Mouse (Mus musculus) naive thymus-derived CD4-positive, alpha-beta T cell, adult 2 months (primary cell): ENCODE measurements around the gene Defb41.
"Not testable (repeated sequence)": the region's sequence is repeated elsewhere in the genome, so short reads cannot be mapped to it uniquely, and the experiment has no call there.

Experiments
- DNase-seq: peaks from one replicate; pipeline ENCODE4 v3.0.0-alpha.2; 2011; ENCODE audit warnings: low read depth

The Defb41 gene

DNA sequence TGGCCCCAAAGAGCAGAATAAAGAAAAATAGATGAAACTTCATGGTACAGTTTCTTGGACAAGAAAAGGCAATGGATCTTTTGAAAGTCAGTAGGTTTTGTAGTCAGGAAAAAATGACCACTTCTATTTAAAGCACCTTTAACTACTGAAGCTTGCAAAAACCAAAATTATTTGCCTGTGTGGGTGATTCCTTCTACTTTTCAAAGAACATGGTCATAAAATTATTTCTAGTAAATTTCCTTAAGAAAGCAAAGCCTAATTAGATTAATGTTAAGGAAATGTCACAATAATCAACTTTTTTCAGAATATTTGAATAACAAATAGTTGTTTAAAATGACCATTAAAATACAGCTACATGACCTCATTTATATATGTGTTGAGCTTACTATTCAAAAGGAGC, at the start of gene Defb41:
Gene Defb41 (minus strand): TSS at position 101 of the 400 bp plus-strand sequence.
- DNase-seq, result no peak

DNA sequence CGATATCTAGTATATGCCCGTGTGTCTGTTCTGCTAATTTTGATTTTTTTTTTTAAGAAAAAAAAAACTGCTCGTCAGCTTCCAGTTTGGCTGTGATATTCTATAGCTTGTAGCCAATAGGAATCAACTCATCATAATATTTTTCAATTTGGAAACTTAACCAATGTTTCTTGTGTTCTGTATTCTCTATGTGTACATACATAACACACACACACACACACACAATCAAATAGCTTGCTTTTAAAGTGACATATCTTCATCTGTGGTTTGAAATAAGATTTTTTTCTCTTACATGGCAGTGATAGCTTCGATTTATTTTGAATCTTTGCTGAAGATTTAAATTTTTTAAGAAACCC, 43.5 kb upstream of the Defb41 start:
- no peak for DNase-seq

GRCm38 (mm10) chr1:18307545-18308473, 42.9 kb upstream of the Defb41 start:
- DNase-seq, result no peak

- no peak for DNase-seq
These were observed 27.6 kb upstream of the Defb41 start for GRCm38 (mm10) chr1:18292515-18292914.

DNA sequence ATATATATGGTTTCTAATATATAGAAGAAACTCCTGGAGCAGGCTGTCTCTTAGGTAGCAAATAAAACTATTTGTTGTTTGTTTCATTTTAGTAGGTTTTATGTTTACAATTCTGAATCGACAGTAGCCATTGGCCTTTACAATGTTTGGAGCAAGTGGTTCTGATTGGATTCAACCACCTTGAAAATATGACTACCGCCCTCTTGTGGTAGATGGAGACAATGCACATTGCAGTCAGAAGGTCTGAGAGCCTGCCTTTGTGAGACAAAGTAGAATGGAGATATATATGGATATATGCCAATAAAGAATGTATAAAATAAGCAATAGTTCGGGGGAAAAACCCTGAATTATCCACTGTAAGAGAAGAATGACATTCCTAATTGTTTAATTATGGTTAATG, 23.9 kb upstream of the Defb41 start:
- DNase-seq, result no peak

- DNase-seq, result no peak
These were observed 22.4 kb upstream of the Defb41 start for GRCm38 (mm10) chr1:18287371-18287770.

DNA sequence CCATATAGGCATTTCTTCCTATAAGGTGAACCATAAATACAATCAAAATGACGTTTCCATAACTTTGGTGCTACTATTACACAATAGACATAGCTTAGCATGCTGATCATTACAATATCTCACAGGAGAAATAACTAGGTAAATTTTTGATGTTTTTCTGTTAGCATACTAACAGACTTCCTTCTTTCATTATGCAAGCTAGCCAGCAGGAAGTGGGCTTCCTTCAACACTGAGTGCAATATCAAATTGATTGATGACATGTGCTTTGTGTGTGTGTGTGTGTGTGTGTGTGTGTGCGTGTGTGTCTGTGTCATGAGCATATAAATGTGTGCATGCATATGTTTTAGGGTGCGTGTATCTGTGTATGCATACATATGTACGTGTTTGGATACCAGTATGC, 6.2 kb upstream of the Defb41 start:
- no peak for DNase-seq

DNA sequence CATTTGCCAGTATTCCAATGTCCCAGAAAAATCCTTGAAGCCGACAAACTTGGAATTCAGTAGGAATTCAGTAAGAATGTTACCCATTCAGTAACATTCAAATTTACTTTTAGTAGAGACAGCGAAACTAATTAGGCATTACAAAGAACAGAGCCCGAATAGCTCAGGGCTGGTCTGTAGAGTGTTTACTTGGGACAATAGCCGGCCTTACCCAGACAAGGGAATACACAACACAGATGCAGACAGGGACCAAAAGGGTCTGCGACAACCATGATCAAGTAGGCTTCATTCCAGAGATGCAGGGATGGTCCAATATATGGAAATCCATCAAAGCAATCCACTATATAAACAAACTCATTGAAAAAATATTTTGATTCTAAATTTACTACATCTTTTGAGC, 3.9 kb upstream of the Defb41 start:
- no peak for DNase-seq

DNA sequence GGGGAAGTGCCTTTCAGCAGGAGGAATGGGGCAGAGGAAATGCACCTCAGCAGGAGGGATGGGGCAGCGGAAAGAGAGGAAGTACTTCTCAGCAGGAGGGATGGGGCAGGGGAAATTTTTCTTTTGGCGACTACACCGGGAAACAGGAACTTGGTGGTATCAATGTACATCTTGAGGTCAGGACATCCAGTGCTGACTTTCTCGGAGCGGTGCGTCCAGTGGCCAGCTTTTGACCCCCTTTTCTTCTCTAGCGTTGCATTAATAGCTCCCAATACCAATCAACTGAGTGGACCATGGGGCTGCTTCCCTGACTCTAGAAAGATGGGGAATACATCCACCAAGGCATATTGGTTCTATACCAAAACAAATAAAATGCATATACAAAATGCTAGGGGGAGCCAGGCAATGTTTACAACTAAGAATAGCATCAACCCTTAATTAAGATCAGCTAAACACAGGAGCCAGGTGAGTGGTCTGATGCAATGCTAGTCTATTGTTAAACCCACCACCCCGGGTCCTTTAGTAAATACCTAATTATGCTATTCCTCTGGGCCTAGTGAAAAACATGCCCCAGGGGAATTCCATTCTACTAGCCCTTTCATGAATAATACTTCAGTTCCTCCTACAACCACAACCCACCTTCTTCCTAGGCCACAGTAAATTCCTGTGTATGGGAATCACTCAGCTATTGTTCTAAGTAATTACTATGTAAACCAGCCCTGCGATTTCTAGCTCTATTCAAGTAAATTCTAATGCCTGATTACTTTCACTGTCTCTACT, 18.9 kb downstream of the Defb41 start:
- not testable (repeated sequence) for DNase-seq

DNA sequence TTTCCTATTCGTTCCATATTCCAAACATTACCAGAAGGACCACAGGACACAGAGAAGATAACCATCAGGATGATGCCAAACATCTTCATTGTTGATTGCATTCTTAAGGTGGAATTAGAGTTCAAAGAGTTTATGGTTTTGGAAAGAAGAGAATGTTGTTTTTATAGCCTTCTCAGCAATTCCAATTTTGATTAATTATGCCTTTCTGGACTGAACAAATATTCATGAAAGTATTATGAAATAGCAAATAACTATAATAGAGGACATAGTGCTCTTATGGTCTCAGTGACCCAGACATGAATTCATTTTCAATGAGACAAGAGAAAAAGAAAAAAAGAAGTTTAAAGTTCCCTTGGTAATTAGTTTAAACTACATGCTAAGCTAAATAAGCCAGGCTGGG, 27.6 kb downstream of the Defb41 start, which contains the start of gene Defb18:
Gene Defb18 (minus strand): TSS at position 101 of the 400 bp plus-strand sequence.
- DNase-seq, result no peak

DNA sequence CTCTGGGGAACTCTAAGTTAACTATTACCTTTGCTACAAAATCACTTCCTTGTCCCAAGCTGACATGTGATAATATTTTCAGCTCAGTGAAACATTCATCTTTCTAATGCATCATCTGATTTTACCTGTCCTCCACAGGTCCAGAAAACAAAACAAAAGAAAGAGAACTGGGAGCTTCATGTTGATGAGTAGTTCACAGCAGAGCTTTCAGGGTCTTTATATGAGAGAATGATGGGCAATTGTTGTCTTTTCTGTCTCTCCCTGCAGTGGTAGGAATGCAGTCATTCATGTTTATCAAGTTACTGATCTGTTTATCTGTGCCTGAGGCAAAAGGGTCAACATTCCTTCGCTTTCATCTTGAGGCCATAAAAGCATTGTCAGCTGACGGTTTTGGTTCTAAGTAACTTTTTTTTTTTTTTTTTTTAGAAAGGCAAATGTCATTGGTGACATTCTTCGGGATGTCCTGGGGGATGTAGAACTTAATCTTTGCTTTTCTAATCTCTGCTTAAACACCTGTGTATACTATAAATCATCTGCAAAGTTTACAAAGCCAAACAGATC, 41.5 kb downstream of the Defb41 start:
- DNase-seq, result no peak
